Mouse (Mus musculus): ENCODE data around the gene Ccsap. TPM values are rescaled to one million over a fixed set of nuclear protein-coding genes. Genes with fewer than 3 reads are reported as not detected.

Gene Ccsap
- polyA plus RNA-seq, 1 experiment from 2014 or later = 3.2 TPM

GRCm38 (mm10) chr8:123796758-123797157, 63.3 kb downstream of the Ccsap start:
- WGBS (ENCODE audit: missing documents) = 84% methylated on average over 4 of the region's 4 CpGs
- Histone ChIP-seq H3K79me2 (ENCODE audit: inconsistent target) (no peaks in the 10 kb centered on the region), H3K36me3 (ENCODE audit: inconsistent target) (no peaks in the 10 kb centered on the region), H3K4me3 (ENCODE audit: inconsistent target) (no peak overlapping the region), H3K27ac (no peak overlapping the region)

- Histone ChIP-seq H3K36me3 (ENCODE audit: inconsistent target) (no peaks in the 10 kb centered on the region), H3K27ac (no peak overlapping the region), H3K79me2 (ENCODE audit: inconsistent target) (no peaks in the 10 kb centered on the region), H3K4me3 (ENCODE audit: inconsistent target) (no peak overlapping the region)
- WGBS (ENCODE audit: missing documents) = 93% methylated on average over 4 of the region's 4 CpGs
Observed at GRCm38 (mm10) chr8:123794766-123795165, 65.2 kb downstream of the Ccsap start.

GRCm38 (mm10) chr8:123793900-123794299, 66.1 kb downstream of the Ccsap start:
- Histone ChIP-seq H3K27ac (no peak overlapping the region), H3K36me3 (ENCODE audit: inconsistent target) (no peaks in the 10 kb centered on the region), H3K4me3 (ENCODE audit: inconsistent target) (no peak overlapping the region), H3K79me2 (ENCODE audit: inconsistent target) (no peaks in the 10 kb centered on the region)
- 17% methylated on average over 10 of the region's 10 CpGs for WGBS (ENCODE audit: missing documents)

- no peaks in the 10 kb centered on the region for H3K36me3 ChIP-seq (ENCODE audit: inconsistent target)
- no peak overlapping the region for H3K27ac ChIP-seq
- H3K4me3 ChIP-seq (ENCODE audit: inconsistent target) = no peak overlapping the region
- no peaks in the 10 kb centered on the region for H3K79me2 ChIP-seq (ENCODE audit: inconsistent target)
- 96% methylated on average over 7 of the region's 7 CpGs for WGBS (ENCODE audit: missing documents)
Observed at GRCm38 (mm10) chr8:123791845-123792225, 68.2 kb downstream of the Ccsap start.

- no peaks in the 10 kb centered on the region for H3K79me2 ChIP-seq (ENCODE audit: inconsistent target)
- WGBS (ENCODE audit: missing documents) = 90% methylated on average over 15 of the region's 16 CpGs
- H3K4me3 ChIP-seq (ENCODE audit: inconsistent target) = no peak overlapping the region
- no peak overlapping the region for H3K27ac ChIP-seq
- H3K36me3 ChIP-seq (ENCODE audit: inconsistent target) = no peaks in the 10 kb centered on the region
Observed at GRCm38 (mm10) chr8:123791101-123791844, 68.7 kb downstream of the Ccsap start.

Other genes starting within 250 kb of the Ccsap start
- 1.3 to 2.2 TPM (median 1.3 TPM) in 3 replicates for gene Rhou, start 206.3 kb downstream of the Ccsap start, polyA plus RNA-seq (2018)
- 3.6 to 7.4 TPM (median 5.6 TPM) in 3 replicates for gene Rab4a, start 54.2 kb downstream of the Ccsap start, polyA plus RNA-seq (2018)
- gene Acta1, start 34.5 kb upstream of the Ccsap start, polyA plus RNA-seq (2018) = not detected in 3 replicates
- 7.0 to 14.0 TPM (median 8.7 TPM) in 3 replicates for gene Nup133, start 89.1 kb upstream of the Ccsap start, polyA plus RNA-seq (2018)
- 3.5 to 8.4 TPM (median 5.8 TPM) in 3 replicates for gene Abcb10, start 122.9 kb upstream of the Ccsap start, polyA plus RNA-seq (2018)
- gene Taf5l, start 161.2 kb upstream of the Ccsap start, polyA plus RNA-seq (2018) = 10.7 to 14.1 TPM (median 13.4 TPM) in 3 replicates
- gene Urb2, start 161.3 kb upstream of the Ccsap start, polyA plus RNA-seq (2018) = 3.8 to 8.5 TPM (median 3.8 TPM) in 3 replicates